Mouse (Mus musculus): ENCODE results near the gene Cacnb4.

Gene Cacnb4

GRCm38 (mm10) chr2:52422871-52423610 lies 253.6 kb downstream of the Cacnb4 start:
- DNase-seq (ENCODE audit: low read depth): no peak

GRCm38 (mm10) chr2:52421197-52421596 lies 255.4 kb downstream of the Cacnb4 start:
- DNase-seq (ENCODE audit: low read depth): no peak

- no peak for DNase-seq (ENCODE audit: low read depth)
These were observed 256.5 kb downstream of the Cacnb4 start for GRCm38 (mm10) chr2:52420001-52420710.

- no peak for DNase-seq (ENCODE audit: low read depth)
These were observed 257.3 kb downstream of the Cacnb4 start for GRCm38 (mm10) chr2:52419295-52419694.

GRCm38 (mm10) chr2:52412524-52413037 lies 264.1 kb downstream of the Cacnb4 start:
- DNase-seq (ENCODE audit: low read depth): no peak

GRCm38 (mm10) chr2:52406480-52406879 lies 270.2 kb downstream of the Cacnb4 start:
- no peak for DNase-seq (ENCODE audit: low read depth)

GRCm38 (mm10) chr2:52405238-52405637 lies 271.4 kb downstream of the Cacnb4 start:
- no peak for DNase-seq (ENCODE audit: low read depth)

- no peak for DNase-seq (ENCODE audit: low read depth)
These were observed 282.1 kb downstream of the Cacnb4 start for GRCm38 (mm10) chr2:52394529-52394928.

GRCm38 (mm10) chr2:52390415-52390975 lies 286.1 kb downstream of the Cacnb4 start:
- DNase-seq (ENCODE audit: low read depth): no peak

GRCm38 (mm10) chr2:52389975-52390374 lies 286.7 kb downstream of the Cacnb4 start:
- no peak for DNase-seq (ENCODE audit: low read depth)

GRCm38 (mm10) chr2:52386451-52386850 lies 290.2 kb downstream of the Cacnb4 start:
- no peak for DNase-seq (ENCODE audit: low read depth)

GRCm38 (mm10) chr2:52386037-52386436 lies 290.6 kb downstream of the Cacnb4 start:
- DNase-seq (ENCODE audit: low read depth): no peak

- peak; percentile 29 for DNase-seq (ENCODE audit: low read depth)
These were observed 297.8 kb downstream of the Cacnb4 start for GRCm38 (mm10) chr2:52378848-52379261.

- peak; percentile 53 for DNase-seq (ENCODE audit: low read depth)
These were observed 298.2 kb downstream of the Cacnb4 start, which contains the start of gene Neb for GRCm38 (mm10) chr2:52378448-52378804. TSS of gene Neb (minus strand) at chr2:52378474.
